ENCODE assay signal across 30 mouse cellular contexts in genomic region chr5:89151076-89151475, GRCm38 (mm10).
A peak's percentile ranks its signal among the peaks of the same experiment; 100 is the strongest.
DNase-seq lines count a peak whose midpoint lies in the region; ATAC-seq and TF ChIP-seq lines count a peak whose summit lies in the region.
"Had no signal": no experiment of that assay in that cellular context is flagged by ENCODE, and none has a peak within 500 bp of the region (broad histone marks: within the 10 kb centered on the region; RNA-seq: fewer than 3 reads in every experiment).

No protein-coding gene starts in this region.

- DNase-seq in kidney, postnatal 0 days (ENCODE audit: low spot score), result peak; percentile 62
- no peak for DNase-seq in kidney, adult 2 months
- DNase-seq in lung, adult 18-20 months, result no peak
- DNase-seq in lung, postnatal 0 days (ENCODE audit: low spot score), result peak; percentile 45
- DNase-seq in lung, postnatal 4 days, result no peak
- DNase-seq in lung, postnatal 36 days, result peak; percentile 24
- no peak for DNase-seq in right cerebral cortex, postnatal 4 days
- DNase-seq: adrenal gland, adult 2 months; adrenal gland, postnatal 10 days; adrenal gland, postnatal 25 days; B cell, adult 2 months; cerebellum, adult 11 months; cerebellum, adult 18-20 months; cerebellum, adult 8-10 months; cerebellum, adult 9-11 months; cerebellum, postnatal 14 days; cerebellum, postnatal 36 days; embryo, embryonic 11 days had no signal

- no peak for ATAC-seq in kidney, postnatal 0 days (replicated peaks; ENCODE audit: low FRiP score, low read depth)
- peak; percentile 83; the same call in 1 of the 2 replicates for ATAC-seq in lung, embryonic 15.5 days (ENCODE audit: borderline replicate concordance, extremely low read depth, low FRiP score, low TSS enrichment)
- ATAC-seq in lung, postnatal 0 days, result peak; percentile 75
- ATAC-seq: activated CD4-positive, CD25-positive, alpha-beta regulatory T cell, adult 4 months; CD4-positive, CD25-positive, alpha-beta regulatory T cell, adult 4 months; forebrain, embryonic 14.5 days; Patski had no signal

- no peaks in the 10 kb centered on the region for H3K27me3 ChIP-seq in kidney, postnatal 0 days (ENCODE audit: insufficient read depth, low read length)
- H3K27me3 ChIP-seq in kidney, adult 2 months (replicated peaks; ENCODE audit: control insufficient read depth, insufficient read depth, low read length), result no peaks in the 10 kb centered on the region
- H3K27me3 ChIP-seq in lung, embryonic 15.5 days, result no peaks in the 10 kb centered on the region
- no peaks in the 10 kb centered on the region for H3K27me3 ChIP-seq in lung, postnatal 0 days (replicated peaks; ENCODE audit: insufficient read depth, low read length)
- H3K27me3 ChIP-seq: CH12.LX; embryonic facial prominence, embryonic 13.5 days; embryonic facial prominence, embryonic 15.5 days; forebrain, embryonic 12.5 days; Patski had no signal

- no peak overlapping the region for H3K4me2 ChIP-seq in kidney, postnatal 0 days (ENCODE audit: low read length)
- H3K4me2 ChIP-seq in lung, embryonic 15.5 days, result no peak overlapping the region
- H3K4me2 ChIP-seq in lung, postnatal 0 days (replicated peaks; ENCODE audit: low read depth, low read length), result no peak overlapping the region
- H3K4me2 ChIP-seq: embryonic facial prominence, embryonic 13.5 days; embryonic facial prominence, embryonic 15.5 days; forebrain, embryonic 12.5 days had no signal

- no peaks in the 10 kb centered on the region; the same call in 1 of the 2 replicates for H3K4me1 ChIP-seq in kidney, postnatal 0 days (replicated peaks; ENCODE audit: insufficient read depth, low read length)
- H3K4me1 ChIP-seq in kidney, adult 2 months (ENCODE audit: control insufficient read depth, insufficient read depth, low read length), result no peaks in the 10 kb centered on the region
- H3K4me1 ChIP-seq in lung, embryonic 15.5 days, result peaks cover 25% of the 10 kb centered on the region
- peaks cover 10% of the 10 kb centered on the region; the same call in 1 of the 2 replicates for H3K4me1 ChIP-seq in lung, postnatal 0 days (ENCODE audit: insufficient read depth, low read depth, low read length)
- H3K4me1 ChIP-seq: embryonic facial prominence, embryonic 13.5 days; embryonic facial prominence, embryonic 15.5 days; forebrain, embryonic 12.5 days had no signal

- no peak overlapping the region for H3K9ac ChIP-seq in kidney, postnatal 0 days (ENCODE audit: low read depth, low read length)
- no peak overlapping the region for H3K9ac ChIP-seq in lung, embryonic 15.5 days
- H3K9ac ChIP-seq in lung, postnatal 0 days (replicated peaks; ENCODE audit: low read depth), result no peak overlapping the region
- H3K9ac ChIP-seq: embryonic facial prominence, embryonic 13.5 days; embryonic facial prominence, embryonic 15.5 days; forebrain, embryonic 12.5 days had no signal

- WGBS in kidney, postnatal 0 days, result 37% methylated on average over 3 of the region's 3 CpGs
- WGBS in kidney, adult 2 months, result 50% methylated on average over 3 of the region's 3 CpGs
- 40% methylated on average over 3 of the region's 3 CpGs for WGBS in lung, embryonic 15.5 days
- 36% methylated on average over 3 of the region's 3 CpGs for WGBS in lung, postnatal 0 days

- peak; percentile 57 for TF ChIP-seq EP300 in lung, postnatal 0 days (IDR thresholded peaks at IDR 0.05)

- no peak for TF ChIP-seq CTCF in kidney, postnatal 0 days (IDR thresholded peaks at IDR 0.05; ENCODE audit: low read depth)
- TF ChIP-seq CTCF in kidney, adult 2 months (conservative IDR thresholded peaks at IDR 0.05; ENCODE audit: insufficient read depth, insufficient read length, low read depth, low read length), result no peak
- no peak for TF ChIP-seq CTCF in lung, postnatal 0 days (IDR thresholded peaks at IDR 0.05)

- H3K27ac ChIP-seq in kidney, postnatal 0 days, result no peak overlapping the region
- H3K27ac ChIP-seq in kidney, adult 2 months (ENCODE audit: insufficient read depth, low read depth, low read length), result no peak overlapping the region
- peak overlapping the region; percentile 76 for H3K27ac ChIP-seq in lung, embryonic 15.5 days
- H3K27ac ChIP-seq in lung, postnatal 0 days (ENCODE audit: low read length), result no peak overlapping the region
- H3K27ac ChIP-seq: embryonic facial prominence, embryonic 13.5 days; embryonic facial prominence, embryonic 15.5 days; forebrain, embryonic 10.5 days; forebrain, embryonic 12.5 days had no signal

- H3K36me3 ChIP-seq in kidney, postnatal 0 days (ENCODE audit: insufficient read depth, low read length), result no peaks in the 10 kb centered on the region
- H3K36me3 ChIP-seq in kidney, adult 2 months (ENCODE audit: control insufficient read depth, insufficient read depth, low read length), result peaks cover 3% of the 10 kb centered on the region
- no peaks in the 10 kb centered on the region for H3K36me3 ChIP-seq in lung, embryonic 15.5 days
- H3K36me3 ChIP-seq in lung, postnatal 0 days (ENCODE audit: insufficient read depth, low read length), result no peaks in the 10 kb centered on the region
- H3K36me3 ChIP-seq: embryonic facial prominence, embryonic 13.5 days; embryonic facial prominence, embryonic 15.5 days; forebrain, embryonic 10.5 days; forebrain, embryonic 12.5 days; G1E had no signal

- no peaks in the 10 kb centered on the region for H3K9me3 ChIP-seq in kidney, postnatal 0 days (replicated peaks; ENCODE audit: low read length)
- no peaks in the 10 kb centered on the region for H3K9me3 ChIP-seq in lung, embryonic 15.5 days
- H3K9me3 ChIP-seq in lung, postnatal 0 days (ENCODE audit: low read length), result no peaks in the 10 kb centered on the region
- H3K9me3 ChIP-seq: embryonic facial prominence, embryonic 13.5 days; embryonic facial prominence, embryonic 15.5 days; forebrain, embryonic 10.5 days; forebrain, embryonic 12.5 days had no signal

- no peak for TF ChIP-seq POLR2A in kidney, adult 2 months (IDR thresholded peaks at IDR 0.05; ENCODE audit: low read depth, low read length)

- no peak overlapping the region for H3K4me3 ChIP-seq in kidney, postnatal 0 days (replicated peaks; ENCODE audit: low read depth, low read length)
- H3K4me3 ChIP-seq in kidney, adult 2 months (ENCODE audit: insufficient read depth, low read depth, low read length), result no peak overlapping the region
- H3K4me3 ChIP-seq in lung, embryonic 15.5 days, result no peak overlapping the region
- H3K4me3 ChIP-seq in lung, postnatal 0 days (ENCODE audit: low read depth, low read length), result no peak overlapping the region
- H3K4me3 ChIP-seq: embryonic facial prominence, embryonic 13.5 days; embryonic facial prominence, embryonic 15.5 days; erythroblast, embryonic 14.5 days; forebrain, embryonic 10.5 days; forebrain, embryonic 12.5 days had no signal

Comparison
In these comparisons a context has a peak if more than half of its experiments do, and no peak if none do; other contexts are left out.
1. DNase-seq: peak in kidney, postnatal 0 days (single experiment), lung, postnatal 0 days (single experiment) and lung, postnatal 36 days (single experiment); none in kidney, adult 2 months (single experiment), lung, adult 18-20 months (0 of 2), lung, postnatal 4 days (0 of 2) and right cerebral cortex, postnatal 4 days (single experiment).